Mouse (Mus musculus) neural tube, embryonic 11.5 days (tissue): ENCODE data around the gene Tbc1d14. TPM values are rescaled to one million over a fixed set of nuclear protein-coding genes. Genes with fewer than 3 reads are reported as not detected.

Experiments
- ATAC-seq: fragments of 200-750 bp; cut with Nextera tagmentation; 2 replicates; pipeline ENCODE4 v1.8.0; 2017; ENCODE audit warnings: moderate number of reproducible peaks, mild to moderate bottlenecking, moderate TSS enrichment, moderate library complexity; ENCODE audit not compliant: insufficient read depth, low FRiP score, low TSS enrichment
- DNase-seq: peaks from one replicate; pipeline ENCODE4 v3.0.0-alpha.2; 2015; ENCODE audit warnings: low spot score
- H3K27ac ChIP-seq: fragments of 300-500 bp; sonication (generic); 2 replicates; pipeline ENCODE4 v1.5.1; 2014; ENCODE audit warnings: low read depth, mild to moderate bottlenecking, low read length
- H3K27me3 ChIP-seq: fragments of 300-500 bp; sonication (generic); 2 replicates; pipeline ENCODE4 v1.6.1; 2014; ENCODE audit warnings: mild to moderate bottlenecking, low read length, mixed read lengths; ENCODE audit not compliant: control insufficient read depth, insufficient read depth
- H3K36me3 ChIP-seq: fragments of 300-500 bp; sonication (generic); 2 replicates; pipeline ENCODE4 v1.6.1; 2014; ENCODE audit warnings: mild to moderate bottlenecking, low read length, moderate library complexity, mixed read lengths; ENCODE audit not compliant: control insufficient read depth, insufficient read depth
- H3K4me1 ChIP-seq: fragments of 300-500 bp; sonication (generic); 2 replicates; pipeline ENCODE4 v1.6.1; 2014; ENCODE audit warnings: low read length, mixed read lengths; ENCODE audit not compliant: control insufficient read depth, insufficient read depth
- H3K4me2 ChIP-seq: fragments of 300-500 bp; sonication (generic); 2 replicates; pipeline ENCODE4 v1.6.1; 2014; ENCODE audit warnings: low read depth, mild to moderate bottlenecking, moderate library complexity
- H3K4me3 ChIP-seq: fragments of 300-500 bp; sonication (generic); 2 replicates; pipeline ENCODE4 v1.5.1; 2014; ENCODE audit warnings: low read depth, low read length
- H3K9ac ChIP-seq: fragments of 300-500 bp; sonication (generic); 2 replicates; pipeline ENCODE4 v1.6.1; 2014; ENCODE audit warnings: mild to moderate bottlenecking, low read length
- H3K9me3 ChIP-seq: fragments of 300-500 bp; sonication (generic); 2 replicates; pipeline ENCODE4 v1.6.1; 2016; ENCODE audit warnings: low read length; ENCODE audit not compliant: control insufficient read depth
- WGBS: fragments of 180-500 bp; shearing (Covaris S2); extraction: QIAGEN DNeasy Blood & Tissue Kit; methylation state at CpG from one replicate; pipeline ENCODE4 v1.1.7; 2014; 5-methylcytosine and 5-hydroxymethylcytosine counted together
- polyA plus RNA-seq: library from polyadenylated mRNA; unstranded; fragments of >200 nt; fragmentation: Nextera tagmentation; extraction: Ambion mirVana; gene quantifications from 2 replicates; pipeline ENCODE4 v1.2.1, GENCODE M21; 2014

The Tbc1d14 gene
- polyA plus RNA-seq, 1 experiment from 2014 or later, result 47.8 TPM

DNA sequence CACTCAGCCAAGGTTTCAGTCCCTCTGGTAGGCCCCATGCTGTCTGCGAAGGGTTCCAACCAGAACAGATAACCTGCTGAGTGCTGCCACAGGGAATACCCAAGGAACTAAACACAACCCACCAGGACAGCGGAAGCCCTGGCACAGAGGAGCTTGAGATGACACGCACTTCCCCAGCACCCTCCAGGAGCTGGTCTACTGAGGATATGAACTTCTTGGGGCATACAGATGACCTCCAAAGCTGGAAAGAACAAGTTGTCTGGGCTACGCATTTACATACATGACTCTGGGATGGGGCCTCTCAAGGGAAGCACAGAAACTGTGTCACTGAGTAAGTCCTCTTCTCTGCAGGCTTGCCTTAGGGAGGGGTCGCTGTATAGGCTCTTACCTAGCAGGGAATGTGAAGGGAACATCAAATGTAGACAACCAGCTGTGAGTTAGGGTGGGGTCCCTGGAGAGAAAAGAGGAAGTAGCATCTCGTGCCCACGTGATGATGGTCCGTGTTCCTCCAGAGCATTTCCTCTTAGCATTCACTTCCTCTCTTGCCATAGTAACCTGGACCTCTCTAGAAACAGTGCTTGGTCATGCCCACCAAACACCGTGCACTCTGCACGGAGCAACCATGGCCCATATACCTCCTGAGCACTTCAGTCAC, 30.2 kb downstream of the Tbc1d14 start:
- Histone ChIP-seq H3K9me3 (no peaks in the 10 kb centered on the region), H3K9ac (no peak overlapping the region), H3K4me1 (no peaks in the 10 kb centered on the region), H3K4me2 (no peak overlapping the region), H3K36me3 (no peaks in the 10 kb centered on the region), H3K27me3 (no peaks in the 10 kb centered on the region), H3K4me3 (no peak overlapping the region), H3K27ac (no peak overlapping the region)
- no peak for ATAC-seq
- DNase-seq, result no peak
- WGBS, result 88% methylated on average over 10 of the region's 10 CpGs

DNA sequence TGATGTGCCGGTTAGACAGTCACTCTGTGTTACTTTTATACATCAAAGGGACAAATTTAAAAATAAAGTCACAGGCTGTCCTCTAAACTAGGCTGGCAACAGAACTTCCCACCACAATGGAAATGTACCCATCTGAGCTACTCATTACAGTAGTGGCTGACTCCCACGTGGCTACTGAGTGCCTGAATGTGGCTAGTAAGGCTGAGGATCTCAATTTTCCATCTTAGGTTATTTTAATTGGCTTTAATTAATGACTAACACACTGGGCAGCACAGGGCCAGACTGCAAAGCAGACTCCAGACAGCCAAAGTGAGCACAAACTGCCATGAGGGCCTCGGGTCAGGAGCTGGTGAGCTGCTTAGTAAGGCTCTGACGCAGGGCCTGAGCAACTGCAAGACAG, 31.6 kb downstream of the Tbc1d14 start:
- Histone ChIP-seq H3K27ac (no peak overlapping the region), H3K36me3 (no peaks in the 10 kb centered on the region), H3K4me3 (no peak overlapping the region), H3K4me1 (no peaks in the 10 kb centered on the region), H3K4me2 (no peak overlapping the region), H3K27me3 (no peaks in the 10 kb centered on the region), H3K9me3 (no peaks in the 10 kb centered on the region), H3K9ac (no peak overlapping the region)
- DNase-seq (no peak), ATAC-seq (no peak)
- 87% methylated on average over 4 of the region's 4 CpGs for WGBS

DNA sequence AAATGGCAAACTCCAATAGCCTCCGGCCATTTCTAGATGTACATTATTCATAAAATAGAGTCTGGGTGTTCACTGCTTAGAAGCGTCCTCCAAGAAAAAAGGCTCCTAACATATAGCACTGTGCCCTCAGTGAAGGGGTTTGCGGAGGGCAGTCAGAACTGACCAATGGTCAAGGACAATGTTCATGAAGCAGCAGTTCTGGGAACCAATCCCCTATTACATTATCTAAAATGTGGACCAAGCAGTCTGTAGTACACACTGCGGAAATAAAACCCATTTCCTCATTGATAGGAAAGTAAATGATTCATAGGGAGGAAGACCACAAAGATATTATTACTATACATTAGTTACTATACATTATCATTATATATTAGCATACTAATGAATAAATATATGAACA, 32.6 kb downstream of the Tbc1d14 start:
- H3K4me3 ChIP-seq, result no peak overlapping the region
- DNase-seq (no peak), ATAC-seq (no peak)
- no peaks in the 10 kb centered on the region for H3K9me3 ChIP-seq
- no peaks in the 10 kb centered on the region for H3K27me3 ChIP-seq
- WGBS, result 97% methylated on average over 4 of the region's 4 CpGs
- H3K9ac ChIP-seq, result no peak overlapping the region
- no peaks in the 10 kb centered on the region for H3K4me1 ChIP-seq
- H3K4me2 ChIP-seq, result no peak overlapping the region
- no peak overlapping the region for H3K27ac ChIP-seq
- H3K36me3 ChIP-seq, result no peaks in the 10 kb centered on the region

DNA sequence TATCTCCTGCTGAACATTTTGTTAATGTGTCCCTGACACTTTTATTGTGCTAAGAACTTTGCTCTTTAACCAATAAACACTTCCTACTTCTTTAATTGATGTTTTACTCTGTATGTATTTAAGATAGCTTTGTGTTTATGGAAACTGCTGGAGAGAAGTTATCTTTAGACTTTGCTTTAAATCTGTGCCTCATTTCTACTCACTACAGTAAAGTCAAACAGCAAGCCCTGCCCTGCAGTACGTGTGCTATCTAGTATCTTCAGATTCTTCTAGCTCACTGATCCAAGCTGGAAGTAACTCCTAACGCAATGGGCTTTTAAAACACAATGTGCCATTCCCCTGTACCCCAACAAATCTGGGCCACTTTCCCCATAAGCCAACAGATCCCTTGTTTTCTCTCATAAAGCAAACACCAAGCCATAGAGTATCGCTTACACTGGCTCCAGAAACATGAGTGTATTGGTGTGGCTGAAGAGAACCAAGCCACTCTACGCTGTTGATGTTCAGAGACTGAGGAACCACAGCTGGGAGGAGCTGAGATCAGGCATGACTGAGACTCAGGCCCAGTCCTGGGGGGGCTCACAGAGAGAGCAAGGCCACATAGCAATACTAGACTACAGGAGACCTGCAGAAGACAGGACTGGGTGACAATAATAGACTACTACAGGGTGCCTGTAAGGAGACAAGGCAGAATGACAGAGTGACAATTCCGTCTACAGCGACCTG, 33.4 kb downstream of the Tbc1d14 start:
- 93% methylated on average over 6 of the region's 6 CpGs for WGBS
- ATAC-seq (no peak), DNase-seq (no peak)
- H3K27me3 ChIP-seq, result no peaks in the 10 kb centered on the region
- H3K4me1 ChIP-seq, result no peaks in the 10 kb centered on the region
- no peak overlapping the region for H3K4me2 ChIP-seq
- H3K36me3 ChIP-seq, result no peaks in the 10 kb centered on the region
- H3K9ac ChIP-seq, result no peak overlapping the region
- no peak overlapping the region for H3K4me3 ChIP-seq
- H3K27ac ChIP-seq, result no peak overlapping the region
- H3K9me3 ChIP-seq, result no peaks in the 10 kb centered on the region

DNA sequence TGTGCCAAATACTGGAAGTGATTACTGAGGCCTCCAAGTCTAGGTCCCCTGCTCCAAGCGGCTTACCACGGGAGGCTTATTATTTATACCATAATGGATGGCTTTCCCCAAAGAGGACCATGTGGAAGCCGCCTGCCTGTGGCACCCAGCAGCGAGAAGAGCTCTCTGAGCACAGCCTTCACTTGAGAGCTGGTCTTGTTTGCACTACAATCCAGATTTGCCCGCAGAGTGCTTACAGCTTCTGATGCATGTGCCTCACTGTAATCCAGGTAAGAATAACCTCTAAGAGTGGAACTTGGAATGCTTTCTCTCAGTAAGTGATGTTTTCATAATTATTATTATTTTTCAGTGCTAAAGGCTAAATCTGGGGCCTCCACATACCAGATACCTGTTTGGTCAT, 34.0 kb downstream of the Tbc1d14 start:
- Histone ChIP-seq H3K27ac (no peak overlapping the region), H3K4me1 (no peaks in the 10 kb centered on the region), H3K4me2 (no peak overlapping the region), H3K4me3 (no peak overlapping the region), H3K36me3 (no peaks in the 10 kb centered on the region), H3K9me3 (no peaks in the 10 kb centered on the region), H3K9ac (no peak overlapping the region), H3K27me3 (no peaks in the 10 kb centered on the region)
- ATAC-seq (no peak), DNase-seq (no peak)
- WGBS, result 84% methylated on average over 5 of the region's 5 CpGs

DNA sequence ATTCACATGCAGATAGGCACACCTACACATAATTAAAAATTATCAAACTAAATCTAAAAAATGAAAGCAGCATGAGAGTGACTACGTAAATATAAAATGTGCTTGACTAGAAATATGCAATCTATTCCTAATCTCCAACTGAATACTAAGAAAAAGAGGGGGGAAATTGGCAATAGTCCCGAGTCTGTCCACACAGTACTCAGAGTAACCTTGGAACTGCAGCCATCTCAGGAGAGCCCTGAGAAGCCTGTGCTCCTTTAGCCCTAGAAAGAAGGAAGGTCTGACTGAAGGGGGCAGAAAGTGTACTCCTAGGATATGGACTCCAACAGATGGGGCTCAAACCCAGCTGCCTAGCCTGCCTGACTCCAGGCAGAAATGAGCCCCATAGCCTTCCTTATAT, 34.5 kb downstream of the Tbc1d14 start:
- H3K4me3 ChIP-seq, result no peak overlapping the region
- no peaks in the 10 kb centered on the region for H3K4me1 ChIP-seq
- no peaks in the 10 kb centered on the region for H3K36me3 ChIP-seq
- ATAC-seq (no peak), DNase-seq (no peak)
- no peak overlapping the region for H3K27ac ChIP-seq
- H3K9ac ChIP-seq, result no peak overlapping the region
- H3K27me3 ChIP-seq, result no peaks in the 10 kb centered on the region
- WGBS, result 91% methylated on average over 2 of the region's 2 CpGs
- H3K9me3 ChIP-seq, result no peaks in the 10 kb centered on the region
- no peak overlapping the region for H3K4me2 ChIP-seq

DNA sequence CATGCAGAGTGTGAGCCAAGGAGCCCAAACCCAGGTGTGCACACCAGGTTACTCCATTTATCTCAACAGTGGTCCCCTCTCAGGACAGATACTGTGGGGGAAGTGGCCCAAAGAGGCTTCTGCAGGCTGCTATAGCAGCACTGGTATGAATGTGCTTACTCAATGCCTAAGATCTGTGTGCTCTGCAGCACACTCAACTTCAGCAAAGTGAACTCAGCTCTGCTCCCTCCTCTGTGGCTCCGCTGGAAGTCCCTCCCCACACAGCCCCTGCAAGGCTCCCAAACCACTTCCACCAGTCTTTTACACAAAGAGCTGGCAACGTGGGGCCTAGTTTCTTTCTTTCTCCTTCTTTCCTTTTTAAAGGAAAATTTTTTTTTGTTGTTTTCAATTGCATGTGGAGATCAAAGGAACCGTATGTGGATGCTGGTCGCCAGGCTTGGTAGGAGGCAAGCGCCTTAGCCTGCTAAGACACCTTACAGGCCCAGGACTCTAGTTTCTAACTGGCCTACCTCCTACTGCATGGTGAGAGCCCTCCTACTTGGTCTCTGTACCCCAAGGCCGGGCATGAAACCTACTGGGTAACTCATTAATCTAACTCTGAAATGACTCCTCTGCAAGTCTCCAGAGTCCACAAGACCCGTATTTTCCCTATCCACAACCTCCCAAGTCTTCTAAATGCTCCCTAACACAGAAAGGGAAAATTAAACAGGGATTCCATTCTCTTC, 35.3 kb downstream of the Tbc1d14 start:
- Histone ChIP-seq H3K4me1 (no peaks in the 10 kb centered on the region), H3K9ac (no peak overlapping the region), H3K27ac (no peak overlapping the region), H3K27me3 (no peaks in the 10 kb centered on the region), H3K36me3 (no peaks in the 10 kb centered on the region), H3K4me2 (no peak overlapping the region), H3K9me3 (no peaks in the 10 kb centered on the region), H3K4me3 (no peak overlapping the region)
- DNase-seq (no peak), ATAC-seq (no peak)
- WGBS, result 42% methylated on average over 7 of the region's 7 CpGs

DNA sequence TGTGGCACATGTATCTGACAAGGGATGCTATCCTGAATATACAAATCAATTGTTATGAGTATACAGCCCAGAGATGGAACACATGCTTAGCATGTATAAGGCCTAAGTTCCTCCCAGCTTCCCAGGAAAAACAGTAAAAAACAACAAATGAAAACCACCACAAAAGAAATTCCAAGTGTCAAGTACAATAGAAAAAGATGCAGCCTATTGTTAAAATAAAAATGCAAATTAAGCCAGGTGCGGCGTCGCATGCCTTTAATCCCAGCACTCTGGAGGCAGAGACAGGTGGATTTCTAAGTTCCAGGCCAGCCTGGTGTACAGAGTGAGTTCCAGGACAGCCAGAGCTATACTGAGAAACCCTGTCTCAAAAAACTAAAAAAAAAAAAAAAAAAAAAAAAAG, 36.2 kb downstream of the Tbc1d14 start:
- H3K9ac ChIP-seq, result no peak overlapping the region
- DNase-seq, result no peak
- ATAC-seq, result no peak
- H3K4me2 ChIP-seq, result no peak overlapping the region
- H3K27me3 ChIP-seq, result no peaks in the 10 kb centered on the region
- WGBS, result 60% methylated on average over 3 of the region's 3 CpGs
- H3K9me3 ChIP-seq, result no peaks in the 10 kb centered on the region
- H3K27ac ChIP-seq, result no peak overlapping the region
- no peaks in the 10 kb centered on the region for H3K36me3 ChIP-seq
- no peak overlapping the region for H3K4me3 ChIP-seq
- H3K4me1 ChIP-seq, result no peaks in the 10 kb centered on the region

DNA sequence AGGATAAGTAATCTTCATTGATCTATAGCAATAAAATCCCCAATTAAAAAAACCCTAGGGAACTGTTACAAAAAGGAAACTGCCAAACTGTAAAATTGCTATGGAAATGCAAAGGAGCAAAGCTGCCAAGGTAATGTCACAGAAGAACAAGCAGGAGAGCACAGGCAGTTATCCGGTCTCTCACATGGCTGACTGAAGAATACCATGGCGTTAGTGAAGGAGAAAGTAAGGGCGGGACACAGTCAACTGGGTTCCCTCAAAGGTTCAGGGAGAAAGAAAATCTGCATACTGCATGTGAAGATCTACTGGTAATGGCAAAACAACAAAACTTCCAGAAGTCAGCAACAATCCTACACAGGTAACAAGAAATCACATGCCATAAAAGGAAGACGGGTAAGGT, 36.8 kb downstream of the Tbc1d14 start:
- WGBS, result 73% methylated on average over 4 of the region's 4 CpGs
- no peak overlapping the region for H3K4me2 ChIP-seq
- no peaks in the 10 kb centered on the region for H3K36me3 ChIP-seq
- no peak overlapping the region for H3K9ac ChIP-seq
- no peak overlapping the region for H3K27ac ChIP-seq
- H3K9me3 ChIP-seq, result no peaks in the 10 kb centered on the region
- H3K4me3 ChIP-seq, result no peak overlapping the region
- H3K27me3 ChIP-seq, result no peaks in the 10 kb centered on the region
- DNase-seq (no peak), ATAC-seq (no peak)
- H3K4me1 ChIP-seq, result no peaks in the 10 kb centered on the region
